Mouse (Mus musculus) kidney, embryonic 15.5 days (tissue): Measurements from ENCODE around the gene Olfr1048. TPM values are rescaled to one million over a fixed set of nuclear protein-coding genes. Genes with fewer than 3 reads are reported as not detected.
"Not testable (repeated sequence)": the region's sequence is repeated elsewhere in the genome, so short reads cannot be mapped to it uniquely, and the experiment has no call there.

Experiments
- ATAC-seq: fragments of 200-750 bp; cut with Nextera tagmentation; replicated peaks from 2 replicates; pipeline ENCODE4 v1.8.0; 2017; ENCODE audit warnings: moderate TSS enrichment; ENCODE audit not compliant: low FRiP score
- H3K27ac ChIP-seq: fragments of 300-500 bp; sonication (generic); 2 replicates; pipeline ENCODE4 v1.5.1; 2015; ENCODE audit warnings: mild to moderate bottlenecking, inconsistent platforms
- H3K27me3 ChIP-seq: fragments of 300-500 bp; sonication (generic); 2 replicates; pipeline ENCODE4 v1.6.1; 2015; ENCODE audit warnings: inconsistent platforms
- H3K36me3 ChIP-seq: fragments of 300-500 bp; sonication (generic); 2 replicates; pipeline ENCODE4 v1.6.1; 2015; ENCODE audit warnings: inconsistent platforms
- H3K4me1 ChIP-seq: fragments of 300-500 bp; sonication (generic); 2 replicates; pipeline ENCODE4 v1.6.1; 2015; ENCODE audit warnings: inconsistent platforms
- H3K4me2 ChIP-seq: fragments of 300-500 bp; sonication (generic); 2 replicates; pipeline ENCODE4 v1.6.1; 2015; ENCODE audit warnings: moderate library complexity, mild to moderate bottlenecking, inconsistent platforms
- H3K4me3 ChIP-seq: fragments of 300-500 bp; sonication (generic); replicated peaks from 2 replicates; pipeline ENCODE4 v1.5.1; 2015; ENCODE audit warnings: mild to moderate bottlenecking, inconsistent platforms
- H3K9ac ChIP-seq: fragments of 300-500 bp; sonication (generic); 2 replicates; pipeline ENCODE4 v1.6.1; 2015; ENCODE audit warnings: mild to moderate bottlenecking, inconsistent platforms
- H3K9me3 ChIP-seq: fragments of 300-500 bp; sonication (generic); replicated peaks from 2 replicates; pipeline ENCODE4 v1.6.1; 2016; ENCODE audit warnings: inconsistent platforms
- WGBS: fragments of 180-500 bp; shearing (Covaris S2); methylation state at CpG from one replicate; pipeline ENCODE4 v1.1.7; 2015; ENCODE audit warnings: mixed read lengths; 5-methylcytosine and 5-hydroxymethylcytosine counted together
- polyA plus RNA-seq: library from polyadenylated mRNA; unstranded; fragments of >200 nt; fragmentation: Nextera tagmentation; extraction: Ambion mirVana; gene quantifications from 2 replicates; pipeline ENCODE4 v1.2.1, GENCODE M21; 2015

Olfr1048 gene
- not detected in 2 replicates for polyA plus RNA-seq

- Histone ChIP-seq H3K9me3 (no peaks in the 10 kb centered on the region), H3K9ac (no peak within 1 kb of the TSS), H3K4me1 (no peaks in the 10 kb centered on the region), H3K4me3 (no peak within 1 kb of the TSS), H3K27me3 (no peaks in the 10 kb centered on the region), H3K4me2 (no peak within 1 kb of the TSS), H3K36me3 (no peaks in the 10 kb centered on the region), H3K27ac (no peak within 1 kb of the TSS)
- ATAC-seq = no peak
Observed at GRCm38 (mm10) chr2:86240189-86240588, at the start of gene Olfr1048. Gene Olfr1048, minus strand, starts transcription at chr2:86240289.

GRCm38 (mm10) chr2:86278988-86279387 lies 38.9 kb upstream of the Olfr1048 start, which contains the start of gene Olfr1051:
Gene Olfr1051, minus strand, starts transcription at chr2:86279088.
- not testable (repeated sequence) for H3K27me3 ChIP-seq, H3K4me3 ChIP-seq, H3K9ac ChIP-seq, H3K27ac ChIP-seq, H3K4me2 ChIP-seq, H3K36me3 ChIP-seq, ATAC-seq, H3K4me1 ChIP-seq, H3K9me3 ChIP-seq

DNA sequence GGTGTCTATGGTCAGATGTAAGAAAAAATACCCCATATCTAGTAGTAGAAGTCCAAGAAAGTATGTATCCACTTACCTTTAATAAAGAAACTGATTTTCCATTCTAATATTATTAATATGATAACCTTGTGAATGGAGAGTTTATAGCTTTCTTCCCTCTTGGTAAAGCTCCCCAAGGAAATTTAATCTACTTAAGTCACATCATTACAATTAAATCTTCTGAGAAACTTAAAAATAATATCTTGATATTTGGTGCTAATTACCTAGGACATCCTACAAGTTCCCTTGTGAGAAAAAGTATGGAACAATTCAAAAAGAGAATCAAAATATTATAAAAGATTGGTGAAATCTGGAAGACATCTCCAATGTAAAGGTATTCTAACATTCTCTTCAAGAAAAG lies 18.1 kb upstream of the Olfr1048 start, which contains the start of gene Olfr1049:
Olfr1049 (minus strand) TSS at position 101 of the 400 bp plus-strand sequence.
- H3K9ac ChIP-seq, H3K36me3 ChIP-seq, H3K4me2 ChIP-seq, H3K4me1 ChIP-seq, H3K9me3 ChIP-seq, H3K4me3 ChIP-seq, ATAC-seq, H3K27ac ChIP-seq, H3K27me3 ChIP-seq: not testable (repeated sequence)

DNA sequence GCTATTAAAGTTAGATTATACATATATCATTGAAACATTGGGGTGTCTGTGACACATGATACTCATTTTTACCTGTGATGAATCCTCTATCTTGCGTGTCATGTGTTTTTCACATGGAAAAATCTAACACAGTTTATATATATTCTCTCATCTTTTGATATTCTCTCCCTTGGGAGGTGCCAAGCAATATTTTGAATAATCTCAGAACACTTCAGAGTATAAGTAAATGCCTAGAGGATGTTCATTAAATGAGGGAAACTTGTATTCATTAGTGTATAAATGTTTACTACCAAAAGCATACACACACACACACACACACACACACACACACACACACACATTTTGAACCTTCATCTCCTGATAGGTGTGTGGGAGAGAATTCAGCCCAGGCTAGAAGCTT lies 8.8 kb downstream of the Olfr1048 start, which contains the start of gene Olfr1047:
Olfr1047 (minus strand) TSS at position 101 of the 400 bp plus-strand sequence.
- H3K4me2 ChIP-seq = no peak within 1 kb of the TSS
- WGBS = 81% methylated on average over 1 of the region's 1 CpGs
- H3K27me3 ChIP-seq = no peaks in the 10 kb centered on the region
- no peaks in the 10 kb centered on the region for H3K36me3 ChIP-seq
- H3K27ac ChIP-seq = no peak within 1 kb of the TSS
- no peaks in the 10 kb centered on the region for H3K4me1 ChIP-seq
- ATAC-seq = no peak
- H3K9ac ChIP-seq = no peak within 1 kb of the TSS
- no peak within 1 kb of the TSS for H3K4me3 ChIP-seq
- H3K9me3 ChIP-seq = no peaks in the 10 kb centered on the region

- no peak within 1 kb of the TSS for H3K9ac ChIP-seq
- no peak within 1 kb of the TSS for H3K27ac ChIP-seq
- H3K9me3 ChIP-seq = no peaks in the 10 kb centered on the region
- H3K27me3 ChIP-seq = no peaks in the 10 kb centered on the region
- H3K4me3 ChIP-seq = no peak within 1 kb of the TSS
- H3K36me3 ChIP-seq = no peaks in the 10 kb centered on the region
- 73% methylated on average over 2 of the region's 2 CpGs for WGBS
- H3K4me1 ChIP-seq = no peaks in the 10 kb centered on the region
- no peak for ATAC-seq
- no peak within 1 kb of the TSS for H3K4me2 ChIP-seq
Observed at GRCm38 (mm10) chr2:86219214-86219613, 20.9 kb downstream of the Olfr1048 start, which contains the start of gene Olfr1046. Gene Olfr1046, minus strand, starts transcription at chr2:86219314.

DNA sequence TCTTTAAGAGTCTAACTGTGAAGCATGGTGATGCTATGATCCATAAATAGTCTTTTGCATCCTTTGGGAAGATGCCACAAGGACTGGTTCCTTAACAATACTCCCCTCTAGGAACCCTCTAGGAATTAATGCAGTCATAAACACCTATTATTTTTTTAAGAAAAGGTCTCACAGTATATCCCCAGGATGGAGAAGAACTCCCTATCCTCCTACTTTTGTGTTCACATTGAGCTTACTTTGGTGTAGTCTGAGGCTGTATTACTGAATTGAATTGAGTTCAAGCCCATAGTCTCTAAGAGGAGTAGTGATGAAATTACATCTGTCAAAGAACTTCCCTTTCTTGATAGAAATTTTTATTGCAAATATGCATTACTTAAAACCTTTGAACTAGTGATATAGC lies 37.2 kb downstream of the Olfr1048 start, which contains the start of gene Olfr1045:
Olfr1045 (minus strand) TSS at position 101 of the 400 bp plus-strand sequence.
- no peaks in the 10 kb centered on the region for H3K9me3 ChIP-seq
- no peak within 1 kb of the TSS for H3K4me3 ChIP-seq
- no peak within 1 kb of the TSS for H3K4me2 ChIP-seq
- H3K4me1 ChIP-seq = no peaks in the 10 kb centered on the region
- ATAC-seq = no peak
- H3K9ac ChIP-seq = no peak within 1 kb of the TSS
- no peak within 1 kb of the TSS for H3K27ac ChIP-seq
- H3K27me3 ChIP-seq = no peaks in the 10 kb centered on the region
- H3K36me3 ChIP-seq = no peaks in the 10 kb centered on the region

DNA sequence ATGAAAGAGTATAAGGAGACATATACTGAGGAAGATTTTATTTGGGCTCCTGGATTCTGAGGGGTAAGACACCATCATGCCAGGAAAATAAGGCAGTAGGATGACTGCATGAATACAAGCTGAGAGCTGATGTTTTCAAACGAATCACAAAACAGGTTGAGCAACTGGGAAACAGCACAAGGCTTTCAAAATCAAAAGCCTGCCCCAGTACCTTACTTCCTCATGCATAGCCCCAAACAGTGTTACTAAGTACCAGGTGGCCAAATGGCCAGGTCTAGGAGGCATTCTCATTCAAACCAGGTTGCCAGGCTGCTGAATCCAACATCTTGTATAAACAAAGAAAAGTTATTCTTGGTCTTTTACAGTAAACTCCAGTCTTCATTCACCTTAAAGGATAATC lies 44.2 kb downstream of the Olfr1048 start:
- H3K4me2 ChIP-seq = no peak overlapping the region
- WGBS = 46% methylated on average over 1 of the region's 1 CpGs
- no peak overlapping the region for H3K27ac ChIP-seq
- H3K9ac ChIP-seq = no peak overlapping the region
- ATAC-seq = no peak
- H3K9me3 ChIP-seq = no peaks in the 10 kb centered on the region
- no peak overlapping the region for H3K4me3 ChIP-seq
- H3K27me3 ChIP-seq = no peaks in the 10 kb centered on the region
- H3K4me1 ChIP-seq = no peaks in the 10 kb centered on the region
- H3K36me3 ChIP-seq = no peaks in the 10 kb centered on the region

DNA sequence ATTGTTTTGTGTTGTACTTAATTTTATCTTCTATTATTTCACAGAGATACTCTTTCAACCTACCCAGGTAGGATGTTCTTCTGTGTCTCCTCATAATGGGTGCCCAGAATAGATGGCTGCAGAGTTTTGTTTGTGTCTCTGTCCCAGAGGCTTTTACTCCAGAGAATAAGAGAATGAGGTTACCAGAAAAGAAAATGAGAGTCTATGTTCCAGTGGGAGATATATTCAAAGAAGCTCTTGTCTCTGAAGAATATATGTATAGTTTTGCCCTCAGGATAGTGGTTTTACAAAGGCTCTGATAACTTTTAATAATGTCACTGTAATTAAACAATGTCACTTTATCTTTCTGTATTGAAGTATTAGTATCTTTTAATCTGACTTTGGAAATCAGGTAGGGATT lies 54.5 kb downstream of the Olfr1048 start, which contains the start of gene Olfr52:
Olfr52 (minus strand) TSS at position 101 of the 400 bp plus-strand sequence.
- no peak within 1 kb of the TSS for H3K27ac ChIP-seq
- ATAC-seq = no peak
- no peak within 1 kb of the TSS for H3K4me3 ChIP-seq

More for the DNA sequence above, 54.5 kb downstream of the Olfr1048 start, which contains the start of gene Olfr52:
- H3K9me3 ChIP-seq = no peaks in the 10 kb centered on the region
- no peaks in the 10 kb centered on the region for H3K4me1 ChIP-seq
- H3K4me2 ChIP-seq = no peak within 1 kb of the TSS
- no peak within 1 kb of the TSS for H3K9ac ChIP-seq
- no peaks in the 10 kb centered on the region for H3K36me3 ChIP-seq
- H3K27me3 ChIP-seq = no peaks in the 10 kb centered on the region

Other genes starting within 250 kb of the Olfr1048 start
- not detected in 2 replicates for gene Olfr1031, start 250.0 kb downstream of the Olfr1048 start, polyA plus RNA-seq
- not detected in 2 replicates for gene Olfr1032, start 234.7 kb downstream of the Olfr1048 start, polyA plus RNA-seq
- gene Olfr1033, start 219.7 kb downstream of the Olfr1048 start, polyA plus RNA-seq = 4.0 and 4.9 TPM in 2 replicates
- 0.04 and 0.10 TPM in 2 replicates for gene Olfr1034, start 194.4 kb downstream of the Olfr1048 start, polyA plus RNA-seq
- not detected in 2 replicates for gene Olfr1036, start 166.3 kb downstream of the Olfr1048 start, polyA plus RNA-seq
- not detected in 2 replicates for gene Olfr1037, start 152.9 kb downstream of the Olfr1048 start, polyA plus RNA-seq
- gene Olfr1039, start 104.4 kb downstream of the Olfr1048 start, polyA plus RNA-seq = not detected in 2 replicates
- not detected in 2 replicates for gene Olfr1040, start 93.6 kb downstream of the Olfr1048 start, polyA plus RNA-seq
- not detected in 2 replicates for gene Olfr1042, start 78.5 kb downstream of the Olfr1048 start, polyA plus RNA-seq
- gene Olfr1043, start 72.8 kb downstream of the Olfr1048 start, polyA plus RNA-seq = not detected in 2 replicates
- gene Olfr1044, start 62.5 kb downstream of the Olfr1048 start, polyA plus RNA-seq = not detected in 2 replicates
- gene Olfr52, start 54.6 kb downstream of the Olfr1048 start, polyA plus RNA-seq = not detected in 2 replicates
- not detected in 2 replicates for gene Olfr1045, start 37.3 kb downstream of the Olfr1048 start, polyA plus RNA-seq
- gene Olfr1046, start 21.0 kb downstream of the Olfr1048 start, polyA plus RNA-seq = not detected in 2 replicates
- gene Olfr1047, start 8.9 kb downstream of the Olfr1048 start, polyA plus RNA-seq = not detected in 2 replicates
- not detected in 2 replicates for gene Olfr1049, start 18.0 kb upstream of the Olfr1048 start, polyA plus RNA-seq
- gene Olfr1051, start 38.8 kb upstream of the Olfr1048 start, polyA plus RNA-seq = not detected in 2 replicates
- not detected in 2 replicates for gene Olfr1052, start 52.2 kb upstream of the Olfr1048 start, polyA plus RNA-seq
- not detected in 2 replicates for gene Olfr1053, start 75.0 kb upstream of the Olfr1048 start, polyA plus RNA-seq
- not detected in 2 replicates for gene Olfr1054, start 95.1 kb upstream of the Olfr1048 start, polyA plus RNA-seq
- not detected in 2 replicates for gene Olfr1055, start 110.0 kb upstream of the Olfr1048 start, polyA plus RNA-seq
- gene Olfr1056, start 122.2 kb upstream of the Olfr1048 start, polyA plus RNA-seq = not detected in 2 replicates
- not detected in 2 replicates for gene Olfr1057, start 138.1 kb upstream of the Olfr1048 start, polyA plus RNA-seq
- not detected in 2 replicates for gene Olfr1058, start 148.3 kb upstream of the Olfr1048 start, polyA plus RNA-seq
- not detected in 2 replicates for gene Olfr1061, start 173.8 kb upstream of the Olfr1048 start, polyA plus RNA-seq
- gene Olfr1062, start 186.5 kb upstream of the Olfr1048 start, polyA plus RNA-seq = not detected in 2 replicates
- gene Olfr1065, start 210.3 kb upstream of the Olfr1048 start, polyA plus RNA-seq = not detected in 2 replicates
- not detected in 2 replicates for gene Olfr1066, start 216.0 kb upstream of the Olfr1048 start, polyA plus RNA-seq
- not detected in 2 replicates for gene Olfr228, start 247.1 kb upstream of the Olfr1048 start, polyA plus RNA-seq